Mouse (Mus musculus) olfactory bulb, adult 2 months (tissue): ENCODE measurements around the gene Xylb. TPM values are rescaled to one million over a fixed set of nuclear protein-coding genes. Genes with fewer than 3 reads are reported as not detected.

ENCODE experiments used
- H3K27ac ChIP-seq: fragments of 200-500 bp; 2 replicates; pipeline ENCODE4 v1.5.1; 2012; ENCODE audit warnings: low read depth, low read length; ENCODE audit not compliant: insufficient read depth
- H3K4me1 ChIP-seq: fragments of 200-500 bp; 2 replicates; pipeline ENCODE4 v1.6.1; 2012; ENCODE audit warnings: low read length; ENCODE audit not compliant: control insufficient read depth, insufficient read depth
- H3K4me3 ChIP-seq: fragments of 200-500 bp; 2 replicates; pipeline ENCODE4 v1.5.1; 2012; ENCODE audit warnings: mild to moderate bottlenecking, low read depth, low read length, moderate library complexity; ENCODE audit not compliant: insufficient read depth
- CTCF ChIP-seq: fragments of 200-500 bp; IDR thresholded peaks from 2 replicates; pipeline ENCODE4 v1.5.1; 2012; ENCODE audit warnings: low read depth, mild to moderate bottlenecking, low read length, moderate library complexity; ENCODE audit not compliant: insufficient read depth
- POLR2A ChIP-seq: fragments of 200-500 bp; IDR thresholded peaks from 2 replicates; pipeline ENCODE4 v1.6.1; 2012; ENCODE audit warnings: mild to moderate bottlenecking, low read depth, low read length, moderate library complexity; ENCODE audit not compliant: insufficient read depth
- WGBS: fragments of 180-500 bp; shearing (Covaris S2); methylation state at CpG from one replicate; pipeline ENCODE4 v1.1.7; 2018; 5-methylcytosine and 5-hydroxymethylcytosine counted together
- polyA plus RNA-seq: library from polyadenylated mRNA; stranded (reverse); fragments of >200 nt; gene quantifications from 2 replicates; pipeline ENCODE4 v1.2.4, GENCODE M21; 2012; ENCODE audit warnings: low replicate concordance; ENCODE audit not compliant: missing spikeins, insufficient read depth, insufficient read length

Xylb gene
- not detected in 2 replicates for polyA plus RNA-seq

- Histone ChIP-seq H3K4me1 (no peaks in the 10 kb centered on the region), H3K27ac (no peak within 1 kb of the TSS), H3K4me3 (peak within 1 kb of the TSS; percentile 59)
- TF ChIP-seq CTCF, result peak; percentile 79
- no peak for TF ChIP-seq POLR2A
- 1% methylated on average over 65 of the region's 65 CpGs for WGBS
Observed at GRCm38 (mm10) chr9:119357331-119358057, at the start of gene Xylb. Xylb (plus strand) TSS chr9:119357381.

GRCm38 (mm10) chr9:119309067-119309466 lies 48.1 kb upstream of the Xylb start:
- H3K4me1 ChIP-seq, result no peaks in the 10 kb centered on the region
- no peak for TF ChIP-seq CTCF
- no peak for TF ChIP-seq POLR2A
- WGBS, result 93% methylated on average over 1 of the region's 1 CpGs
- no peak overlapping the region for H3K4me3 ChIP-seq
- H3K27ac ChIP-seq, result no peak overlapping the region

- WGBS, result 84% methylated on average over 10 of the region's 10 CpGs
- TF ChIP-seq POLR2A, result no peak
- no peak for TF ChIP-seq CTCF
- Histone ChIP-seq H3K4me1 (no peaks in the 10 kb centered on the region), H3K4me3 (no peak overlapping the region), H3K27ac (no peak overlapping the region)
Observed at GRCm38 (mm10) chr9:119313096-119313495, 44.1 kb upstream of the Xylb start.

- WGBS, result 88% methylated on average over 1 of the region's 1 CpGs
Observed at GRCm38 (mm10) chr9:119318891-119319290, 38.3 kb upstream of the Xylb start.

GRCm38 (mm10) chr9:119320446-119320845 lies 36.7 kb upstream of the Xylb start:
- Histone ChIP-seq H3K4me3 (no peak overlapping the region), H3K4me1 (peaks cover 7% of the 10 kb centered on the region; the same call in 1 of the 2 replicates), H3K27ac (no peak overlapping the region)
- no peak for TF ChIP-seq POLR2A
- TF ChIP-seq CTCF, result no peak
- 89% methylated on average over 7 of the region's 7 CpGs for WGBS

More at GRCm38 (mm10) chr9:119318891-119319290, 38.3 kb upstream of the Xylb start:
- Histone ChIP-seq H3K4me1 (peaks cover 7% of the 10 kb centered on the region; the same call in 1 of the 2 replicates), H3K27ac (no peak overlapping the region), H3K4me3 (no peak overlapping the region)
- TF ChIP-seq CTCF (no peak), POLR2A (no peak)

- H3K4me3 ChIP-seq, result peak overlapping the region; percentile 65
- peaks cover 7% of the 10 kb centered on the region; the same call in 1 of the 2 replicates for H3K4me1 ChIP-seq
- TF ChIP-seq CTCF, result no peak
- no peak overlapping the region for H3K27ac ChIP-seq
- WGBS, result 8% methylated on average over 7 of the region's 7 CpGs
Observed at GRCm38 (mm10) chr9:119320946-119321345, 36.2 kb upstream of the Xylb start.

GRCm38 (mm10) chr9:119321392-119322229 lies 35.6 kb upstream of the Xylb start:
- peak overlapping the region; percentile 65 for H3K4me3 ChIP-seq
- H3K27ac ChIP-seq, result no peak overlapping the region
- no peak for TF ChIP-seq POLR2A
- no peak for TF ChIP-seq CTCF
- H3K4me1 ChIP-seq, result peaks cover 7% of the 10 kb centered on the region; the same call in 1 of the 2 replicates
- WGBS, result under 1% methylated on average over 59 of the region's 59 CpGs

GRCm38 (mm10) chr9:119322289-119323259 lies 34.6 kb upstream of the Xylb start, which contains the start of gene Oxsr1:
Oxsr1 (minus strand) TSS chr9:119322427.
- peak within 1 kb of the TSS; percentile 65 for H3K4me3 ChIP-seq
- TF ChIP-seq CTCF (0 out of 2 replicates have a peak, but pooled peaks have one; percentile 38), POLR2A (peak; percentile 60; the same call in 1 of the 2 replicates)
- peak within 1 kb of the TSS; percentile 97 for H3K27ac ChIP-seq
- peaks cover 7% of the 10 kb centered on the region; the same call in 1 of the 2 replicates for H3K4me1 ChIP-seq
- WGBS, result under 1% methylated on average over 75 of the region's 76 CpGs
